Mouse (Mus musculus) neural tube, embryonic 13.5 days (tissue): ENCODE results near the gene Lama2. TPM values are rescaled to one million over a fixed set of nuclear protein-coding genes. Genes with fewer than 3 reads are reported as not detected.
A peak's percentile ranks its signal among the peaks of the same experiment; 100 is the strongest.

Experiments used
- ATAC-seq: fragments of 200-750 bp; cut with Nextera tagmentation; 2 replicates; pipeline ENCODE4 v1.8.0; 2017; ENCODE audit warnings: low read depth, mild to moderate bottlenecking, moderate TSS enrichment, moderate library complexity
- H3K27ac ChIP-seq: fragments of 300-500 bp; sonication (generic); replicated peaks from 2 replicates; pipeline ENCODE4 v1.5.1; 2015; ENCODE audit warnings: moderate library complexity, mild to moderate bottlenecking, inconsistent platforms
- H3K27me3 ChIP-seq: fragments of 300-500 bp; sonication (generic); 2 replicates; pipeline ENCODE4 v1.6.1; 2015; ENCODE audit warnings: mild to moderate bottlenecking, inconsistent platforms
- H3K36me3 ChIP-seq: fragments of 300-500 bp; sonication (generic); 2 replicates; pipeline ENCODE4 v1.6.1; 2015; ENCODE audit warnings: mild to moderate bottlenecking, inconsistent platforms
- H3K4me1 ChIP-seq: fragments of 300-500 bp; sonication (generic); replicated peaks from 2 replicates; pipeline ENCODE4 v1.6.1; 2015; ENCODE audit warnings: inconsistent platforms
- H3K4me2 ChIP-seq: fragments of 300-500 bp; sonication (generic); 2 replicates; pipeline ENCODE4 v1.6.1; 2015; ENCODE audit warnings: inconsistent platforms, mild to moderate bottlenecking, moderate library complexity
- H3K4me3 ChIP-seq: fragments of 300-500 bp; sonication (generic); 2 replicates; pipeline ENCODE4 v1.5.1; 2015; ENCODE audit warnings: mild to moderate bottlenecking, inconsistent platforms
- H3K9ac ChIP-seq: fragments of 300-500 bp; sonication (generic); 2 replicates; pipeline ENCODE4 v1.6.1; 2015; ENCODE audit warnings: moderate library complexity, mild to moderate bottlenecking, inconsistent platforms
- H3K9me3 ChIP-seq: fragments of 300-500 bp; sonication (generic); 2 replicates; pipeline ENCODE4 v1.6.1; 2016; ENCODE audit warnings: inconsistent platforms
- WGBS: fragments of 180-500 bp; shearing (Covaris S2); methylation state at CpG from one replicate; pipeline ENCODE4 v1.1.7; 2015; 5-methylcytosine and 5-hydroxymethylcytosine counted together
- polyA plus RNA-seq: library from polyadenylated mRNA; unstranded; fragments of >200 nt; fragmentation: Nextera tagmentation; extraction: Ambion mirVana; gene quantifications from 2 replicates; pipeline ENCODE4 v1.2.1, GENCODE M21; 2015

The Lama2 gene
- polyA plus RNA-seq, 1 experiment from 2014 or later = 10.5 TPM

DNA sequence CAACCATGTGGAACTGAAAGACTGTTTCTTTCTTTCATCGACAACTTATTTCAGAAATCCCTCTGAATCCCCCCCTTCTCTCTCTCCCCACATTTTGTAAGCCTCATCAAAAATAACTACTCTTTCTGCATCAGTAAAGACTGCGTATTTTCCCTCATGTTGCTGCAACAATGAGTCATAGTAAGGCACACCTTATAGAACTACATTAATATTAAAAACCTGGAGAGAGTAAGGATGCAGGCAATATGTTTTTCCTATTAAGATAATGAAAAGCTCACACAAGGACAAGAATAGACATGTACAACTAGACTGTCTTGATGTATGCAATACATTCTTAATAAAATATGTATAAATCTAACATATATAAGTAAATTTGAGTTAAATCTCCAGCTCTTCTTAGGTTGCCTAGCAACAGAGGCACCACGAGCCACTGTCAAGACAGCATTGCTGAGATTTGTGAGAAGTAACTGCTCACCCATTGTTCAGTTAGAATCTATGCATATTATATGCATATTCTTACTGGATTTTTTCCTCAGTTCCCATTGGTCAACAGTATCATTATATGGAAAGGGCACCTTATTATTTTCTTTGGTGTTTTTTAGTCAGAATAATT lies 110.6 kb downstream of the Lama2 start:
- Histone ChIP-seq H3K4me2 (no peak overlapping the region), H3K27me3 (no peaks in the 10 kb centered on the region), H3K36me3 (no peaks in the 10 kb centered on the region), H3K9me3 (no peaks in the 10 kb centered on the region), H3K4me3 (no peak overlapping the region), H3K9ac (no peak overlapping the region), H3K4me1 (no peaks in the 10 kb centered on the region), H3K27ac (no peak overlapping the region)
- ATAC-seq = 0 out of 2 replicates have a peak, but pooled peaks have one; percentile 32
- 57% methylated on average over 3 of the region's 3 CpGs for WGBS

GRCm38 (mm10) chr10:27500863-27501262 lies 118.7 kb downstream of the Lama2 start:
- H3K9ac ChIP-seq = no peak overlapping the region
- no peak overlapping the region for H3K4me3 ChIP-seq
- H3K27ac ChIP-seq = no peak overlapping the region
- H3K9me3 ChIP-seq = no peaks in the 10 kb centered on the region
- no peak for ATAC-seq
- no peaks in the 10 kb centered on the region for H3K4me1 ChIP-seq
- WGBS = 66% methylated on average over 3 of the region's 3 CpGs
- no peak overlapping the region for H3K4me2 ChIP-seq
- H3K36me3 ChIP-seq = no peaks in the 10 kb centered on the region
- H3K27me3 ChIP-seq = no peaks in the 10 kb centered on the region

GRCm38 (mm10) chr10:27488452-27488851 lies 131.1 kb downstream of the Lama2 start:
- H3K9ac ChIP-seq = no peak overlapping the region
- 93% methylated on average over 1 of the region's 1 CpGs for WGBS

DNA sequence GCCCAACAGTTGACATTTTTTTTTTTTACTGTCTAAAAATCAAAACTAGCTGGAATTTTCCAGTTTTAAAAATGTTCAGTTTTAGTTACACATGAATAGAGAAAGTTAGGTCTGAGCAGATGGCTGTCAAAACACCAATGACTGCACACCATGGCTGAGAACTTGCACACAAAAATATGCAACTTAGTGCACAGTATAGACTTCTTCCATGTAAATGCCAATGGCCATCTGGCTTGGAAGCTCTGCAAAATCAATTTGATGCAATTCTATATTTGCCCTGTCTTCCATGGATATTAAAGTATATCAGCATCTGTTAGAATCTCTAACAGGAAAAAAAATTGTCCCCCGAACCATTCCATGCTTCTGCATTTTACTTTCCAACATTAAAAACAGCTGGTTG lies 135.5 kb downstream of the Lama2 start:
- Histone ChIP-seq H3K9ac (no peak overlapping the region), H3K9me3 (no peaks in the 10 kb centered on the region), H3K36me3 (no peaks in the 10 kb centered on the region), H3K4me3 (no peak overlapping the region), H3K4me2 (no peak overlapping the region), H3K27me3 (no peaks in the 10 kb centered on the region), H3K27ac (no peak overlapping the region), H3K4me1 (no peaks in the 10 kb centered on the region)
- ATAC-seq = no peak
- 76% methylated on average over 1 of the region's 1 CpGs for WGBS

More at GRCm38 (mm10) chr10:27488452-27488851, 131.1 kb downstream of the Lama2 start:
- H3K4me3 ChIP-seq = no peak overlapping the region
- no peak overlapping the region for H3K27ac ChIP-seq
- H3K36me3 ChIP-seq = no peaks in the 10 kb centered on the region
- no peak overlapping the region for H3K4me2 ChIP-seq
- H3K9me3 ChIP-seq = no peaks in the 10 kb centered on the region
- H3K4me1 ChIP-seq = no peaks in the 10 kb centered on the region
- no peaks in the 10 kb centered on the region for H3K27me3 ChIP-seq
- no peak for ATAC-seq

DNA sequence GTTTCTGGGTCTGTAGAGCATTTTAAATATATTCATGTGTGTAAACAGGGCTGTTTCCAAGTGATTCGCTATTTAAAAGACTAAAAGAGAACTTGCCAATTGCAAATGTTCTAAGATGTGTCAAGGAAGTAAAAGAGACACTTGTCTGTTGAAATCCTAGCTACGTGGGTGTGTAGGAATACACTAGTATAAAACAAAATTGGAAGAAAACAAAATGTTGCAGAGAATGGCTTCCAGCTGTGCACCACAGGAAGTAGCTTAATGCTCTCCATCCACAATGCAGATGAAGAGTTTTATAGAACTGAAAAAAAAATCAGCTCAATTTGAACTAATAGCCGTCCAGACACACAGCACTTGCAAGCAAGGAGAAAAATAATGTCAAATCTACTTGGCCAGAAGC lies 144.0 kb downstream of the Lama2 start:
- no peaks in the 10 kb centered on the region for H3K4me1 ChIP-seq
- no peak overlapping the region for H3K4me3 ChIP-seq
- H3K27ac ChIP-seq = no peak overlapping the region
- H3K9me3 ChIP-seq = no peaks in the 10 kb centered on the region
- no peaks in the 10 kb centered on the region for H3K27me3 ChIP-seq
- no peak for ATAC-seq
- no peak overlapping the region for H3K4me2 ChIP-seq
- 41% methylated on average over 3 of the region's 3 CpGs for WGBS
- H3K9ac ChIP-seq = no peak overlapping the region
- H3K36me3 ChIP-seq = no peaks in the 10 kb centered on the region

- 34% methylated on average over 1 of the region's 1 CpGs for WGBS
- no peak overlapping the region for H3K4me2 ChIP-seq
- no peaks in the 10 kb centered on the region for H3K27me3 ChIP-seq
- no peaks in the 10 kb centered on the region for H3K36me3 ChIP-seq
- H3K9me3 ChIP-seq = no peaks in the 10 kb centered on the region
- no peak overlapping the region for H3K27ac ChIP-seq
- ATAC-seq = no peak
- no peak overlapping the region for H3K9ac ChIP-seq
- H3K4me3 ChIP-seq = no peak overlapping the region
- H3K4me1 ChIP-seq = 0 out of 2 replicates have a peak, but pooled peaks cover 4% of the 10 kb centered on the region
Observed at GRCm38 (mm10) chr10:27468274-27468673, 151.3 kb downstream of the Lama2 start.

- H3K4me2 ChIP-seq = no peak overlapping the region
- H3K9me3 ChIP-seq = no peaks in the 10 kb centered on the region
Observed at GRCm38 (mm10) chr10:27413583-27414465, 205.7 kb downstream of the Lama2 start.

GRCm38 (mm10) chr10:27390753-27391152 lies 228.8 kb downstream of the Lama2 start:
- Histone ChIP-seq H3K9me3 (no peaks in the 10 kb centered on the region), H3K9ac (no peak overlapping the region), H3K4me2 (no peak overlapping the region), H3K4me3 (no peak overlapping the region), H3K27me3 (no peaks in the 10 kb centered on the region), H3K4me1 (no peaks in the 10 kb centered on the region), H3K36me3 (no peaks in the 10 kb centered on the region), H3K27ac (no peak overlapping the region)
- 80% methylated on average over 1 of the region's 1 CpGs for WGBS
- no peak for ATAC-seq

More at GRCm38 (mm10) chr10:27413583-27414465, 205.7 kb downstream of the Lama2 start:
- Histone ChIP-seq H3K36me3 (no peaks in the 10 kb centered on the region), H3K4me3 (no peak overlapping the region), H3K4me1 (no peaks in the 10 kb centered on the region), H3K27me3 (no peaks in the 10 kb centered on the region), H3K27ac (no peak overlapping the region), H3K9ac (no peak overlapping the region)
- ATAC-seq = no peak
- 77% methylated on average over 5 of the region's 5 CpGs for WGBS

DNA sequence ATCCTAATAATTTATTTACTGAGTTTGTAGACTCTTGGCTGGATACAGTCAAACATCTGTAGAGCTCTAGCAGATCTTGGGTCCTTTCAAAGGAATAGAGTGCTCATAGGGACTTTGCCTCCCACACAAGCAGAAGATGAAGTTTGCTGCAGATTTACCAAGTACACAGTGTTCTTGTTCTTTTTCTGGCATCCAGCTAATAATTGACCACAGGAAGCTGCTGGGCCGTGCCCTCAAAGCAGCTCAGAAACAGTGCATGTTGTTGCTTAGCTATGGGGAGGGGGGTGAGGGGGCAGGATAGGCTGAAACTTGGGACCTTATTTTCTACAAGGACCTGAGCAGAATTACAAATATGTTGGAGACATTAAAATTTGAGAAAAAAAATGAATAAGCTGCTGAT lies 232.0 kb downstream of the Lama2 start:
- no peak for ATAC-seq
- Histone ChIP-seq H3K36me3 (no peaks in the 10 kb centered on the region), H3K4me1 (no peaks in the 10 kb centered on the region), H3K27me3 (no peaks in the 10 kb centered on the region), H3K9ac (no peak overlapping the region), H3K4me2 (no peak overlapping the region), H3K9me3 (no peaks in the 10 kb centered on the region), H3K4me3 (no peak overlapping the region), H3K27ac (no peak overlapping the region)
- 50% methylated on average over 1 of the region's 1 CpGs for WGBS

DNA sequence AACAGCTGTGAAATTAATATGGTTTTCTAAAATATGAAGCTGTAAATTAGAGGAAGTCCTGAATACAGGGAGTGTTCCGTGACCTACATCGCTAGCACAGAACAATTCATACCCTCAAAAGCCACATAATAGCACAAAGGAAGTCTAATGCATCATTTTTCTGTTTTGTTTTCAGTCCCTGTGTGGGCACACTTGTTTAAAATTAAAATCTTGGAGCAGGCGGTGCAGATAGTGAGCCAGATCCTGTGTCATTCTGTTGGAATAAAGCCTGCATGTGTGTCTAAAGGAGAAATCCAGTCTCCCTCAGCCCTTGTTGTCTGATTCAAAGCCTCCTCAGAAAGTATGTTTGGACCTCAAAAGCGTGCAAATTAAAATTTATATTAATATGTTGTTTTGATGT lies 234.9 kb downstream of the Lama2 start:
- no peak overlapping the region for H3K4me3 ChIP-seq
- H3K9ac ChIP-seq = no peak overlapping the region
- ATAC-seq = no peak
- no peaks in the 10 kb centered on the region for H3K4me1 ChIP-seq
- H3K27me3 ChIP-seq = no peaks in the 10 kb centered on the region
- H3K27ac ChIP-seq = no peak overlapping the region
- 84% methylated on average over 4 of the region's 4 CpGs for WGBS
- H3K36me3 ChIP-seq = no peaks in the 10 kb centered on the region
- H3K9me3 ChIP-seq = no peaks in the 10 kb centered on the region
- H3K4me2 ChIP-seq = no peak overlapping the region

- H3K9ac ChIP-seq = no peak overlapping the region
- H3K27me3 ChIP-seq = no peaks in the 10 kb centered on the region
- no peaks in the 10 kb centered on the region for H3K9me3 ChIP-seq
- no peak for ATAC-seq
- H3K4me2 ChIP-seq = no peak overlapping the region
- no peak overlapping the region for H3K27ac ChIP-seq
- no peaks in the 10 kb centered on the region for H3K36me3 ChIP-seq
- no peak overlapping the region for H3K4me3 ChIP-seq
- no peaks in the 10 kb centered on the region for H3K4me1 ChIP-seq
- WGBS = 61% methylated on average over 2 of the region's 2 CpGs
Observed at GRCm38 (mm10) chr10:27382887-27383609, 236.5 kb downstream of the Lama2 start.

DNA sequence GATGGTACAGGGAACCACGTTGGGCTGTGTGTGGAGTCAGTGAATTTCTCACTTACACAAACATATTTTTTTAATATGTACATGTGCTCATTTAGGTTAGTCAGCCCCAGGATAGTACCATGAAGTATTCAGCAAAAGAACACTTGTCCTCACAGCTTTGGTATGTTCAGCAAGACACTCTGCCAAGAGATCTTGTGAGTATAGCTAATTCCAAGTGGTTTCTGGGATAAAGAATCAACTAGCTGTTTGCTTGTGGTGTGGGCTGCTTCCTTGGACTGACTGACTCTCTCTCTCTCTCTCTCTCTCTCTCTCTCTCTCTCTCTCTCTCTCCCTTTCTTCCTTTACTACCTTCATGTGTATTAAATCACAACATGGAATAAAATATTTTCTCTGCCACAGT lies 241.3 kb downstream of the Lama2 start:
- Histone ChIP-seq H3K4me1 (no peaks in the 10 kb centered on the region), H3K9ac (no peak overlapping the region), H3K9me3 (no peaks in the 10 kb centered on the region), H3K4me2 (no peak overlapping the region), H3K27me3 (no peaks in the 10 kb centered on the region), H3K4me3 (no peak overlapping the region), H3K27ac (no peak overlapping the region), H3K36me3 (no peaks in the 10 kb centered on the region)
- ATAC-seq = no peak
- WGBS = 42% methylated on average over 1 of the region's 1 CpGs
